9 mouse cellular contexts compared by ENCODE assay signal in the genomic region with DNA sequence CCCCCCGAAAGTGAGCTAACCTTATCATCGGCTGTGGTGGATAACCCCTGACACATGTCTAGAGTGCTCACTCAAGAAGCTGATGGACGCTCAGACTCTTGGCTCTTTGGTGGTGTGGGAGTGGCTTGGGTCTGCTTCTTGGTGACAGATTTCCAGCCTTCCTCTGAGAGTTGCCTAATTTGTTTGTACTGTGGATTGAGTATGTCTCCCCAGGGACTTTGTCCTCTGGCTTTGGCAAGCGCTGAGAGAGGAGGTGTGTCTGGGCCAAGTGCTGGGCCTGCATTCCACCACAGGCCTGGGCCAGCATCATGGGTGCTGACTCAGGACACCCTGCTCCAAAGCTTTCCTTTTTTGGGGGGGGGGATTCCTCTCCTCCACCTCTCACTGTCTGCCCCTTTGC. TPM values are rescaled to one million over a fixed set of nuclear protein-coding genes. Genes with fewer than 3 reads are reported as not detected.
DNase-seq lines count a peak whose midpoint lies in the region; ATAC-seq and TF ChIP-seq lines count a peak whose summit lies in the region.
"Had no signal": no experiment of that assay in that cellular context is flagged by ENCODE, and none has a peak within 500 bp of the region (broad histone marks: within the 10 kb centered on the region; RNA-seq: fewer than 3 reads in every experiment).

No protein-coding gene starts in this region.

- H3K4me2 ChIP-seq in intestine, embryonic 16.5 days (ENCODE audit: low read depth, low read length) = no peak overlapping the region
- H3K4me2 ChIP-seq in liver, embryonic 14.5 days (ENCODE audit: low read depth) = no peak overlapping the region
- H3K4me2 ChIP-seq in midbrain, embryonic 16.5 days (ENCODE audit: low read length) = no peak overlapping the region

- no peaks in the 10 kb centered on the region for H3K36me3 ChIP-seq in intestine, embryonic 16.5 days (ENCODE audit: control insufficient read depth, insufficient read depth, low read length)
- no peaks in the 10 kb centered on the region for H3K36me3 ChIP-seq in liver, embryonic 14.5 days (replicated peaks; ENCODE audit: control insufficient read depth, insufficient read depth, low read depth)
- no peaks in the 10 kb centered on the region for H3K36me3 ChIP-seq in midbrain, embryonic 16.5 days (ENCODE audit: control insufficient read depth, insufficient read depth, low read length)

- no peak for TF ChIP-seq CTCF in liver, embryonic 14.5 days (IDR thresholded peaks at IDR 0.05; ENCODE audit: low read depth)

- WGBS in intestine, embryonic 16.5 days = 39% methylated on average over 4 of the region's 4 CpGs
- 44% methylated on average over 4 of the region's 4 CpGs for WGBS in liver, embryonic 14.5 days (ENCODE audit: insufficient replicate concordance)
- WGBS in midbrain, embryonic 16.5 days = 84% methylated on average over 4 of the region's 4 CpGs

- H3K27me3 ChIP-seq in intestine, embryonic 16.5 days (replicated peaks; ENCODE audit: control insufficient read depth, insufficient read depth, low read length) = no peaks in the 10 kb centered on the region
- no peaks in the 10 kb centered on the region for H3K27me3 ChIP-seq in liver, embryonic 14.5 days (ENCODE audit: control insufficient read depth, insufficient read depth, low read length)
- H3K27me3 ChIP-seq in midbrain, embryonic 16.5 days (ENCODE audit: control insufficient read depth, insufficient read depth, low read depth, low read length) = no peaks in the 10 kb centered on the region

- TF ChIP-seq EP300 in liver, embryonic 14.5 days (IDR thresholded peaks at IDR 0.05; ENCODE audit: low read depth) = no peak

- H3K4me3 ChIP-seq in intestine, embryonic 16.5 days (ENCODE audit: low read length) = no peak overlapping the region
- no peak overlapping the region for H3K4me3 ChIP-seq in liver, embryonic 14.5 days (ENCODE audit: insufficient read depth in 1 of 2, low read depth in 2 of 2, low read length in 2 of 2)
- no peak overlapping the region for H3K4me3 ChIP-seq in midbrain, embryonic 16.5 days (ENCODE audit: low read depth, low read length)

- H3K4me1 ChIP-seq in intestine, embryonic 16.5 days (ENCODE audit: control insufficient read depth, insufficient read depth, low read length) = no peaks in the 10 kb centered on the region
- peaks cover 0 to 5% of the 10 kb centered on the region in 2 experiments; a peak in 1 of 4 replicates for H3K4me1 ChIP-seq in liver, embryonic 14.5 days (replicated peaks; ENCODE audit: control insufficient read depth in 2 of 2, insufficient read depth in 2 of 2, low read length in 1 of 2)
- H3K4me1 ChIP-seq in midbrain, embryonic 16.5 days (ENCODE audit: control insufficient read depth, insufficient read depth, low read length) = no peaks in the 10 kb centered on the region

- no peak overlapping the region for H3K27ac ChIP-seq in intestine, embryonic 16.5 days (ENCODE audit: low read length)
- H3K27ac ChIP-seq in liver, embryonic 14.5 days = no peak overlapping the region
- no peak overlapping the region for H3K27ac ChIP-seq in midbrain, embryonic 16.5 days (ENCODE audit: low read length)

- no peaks in the 10 kb centered on the region for H3K9me3 ChIP-seq in intestine, embryonic 16.5 days (ENCODE audit: control insufficient read depth, low read length)
- H3K9me3 ChIP-seq in liver, embryonic 14.5 days (ENCODE audit: control insufficient read depth, low read length) = no peaks in the 10 kb centered on the region
- peaks cover 5% of the 10 kb centered on the region; the same call in 1 of the 2 replicates for H3K9me3 ChIP-seq in midbrain, embryonic 16.5 days (replicated peaks; ENCODE audit: control insufficient read depth, low read length, poor library complexity, severe bottlenecking)

- H3K9ac ChIP-seq in intestine, embryonic 16.5 days (ENCODE audit: low read depth, low read length) = no peak overlapping the region
- no peak overlapping the region for H3K9ac ChIP-seq in liver, embryonic 14.5 days (replicated peaks)
- no peak overlapping the region for H3K9ac ChIP-seq in midbrain, embryonic 16.5 days (ENCODE audit: low read depth, low read length)

- ATAC-seq in intestine, embryonic 16.5 days = peak; percentile 96
- ATAC-seq in liver, embryonic 14.5 days (ENCODE audit: insufficient read depth) = peak; percentile 57; the same call in 1 of the 2 replicates
- ATAC-seq in midbrain, embryonic 16.5 days = no peak
- ATAC-seq: hindbrain, embryonic 16.5 days had no signal

- peak; percentile 9 for DNase-seq in ovary, postnatal 36 days (ENCODE audit: low spot score)
- DNase-seq in ovary, postnatal 10 days (ENCODE audit: low spot score) = no peak
- peak; percentile 6 to 12 (median 12) for DNase-seq in liver, embryonic 14.5 days (ENCODE audit: low read depth in 3 of 3, low spot score in 3 of 3)
- peak; percentile 79 for DNase-seq in yolk sac, embryonic 10.5 days (ENCODE audit: low spot score)
- no peak for DNase-seq in right cerebral cortex, adult 2 months (ENCODE audit: low spot score in 2 of 2)
- no peak for DNase-seq in cerebellum, postnatal 25 days

RNA-seq across cellular contexts. Expression of a gene that starts 28.9 kb away (rescaled TPM):
- polyA plus RNA-seq in intestine, embryonic 16.5 days (2015; fragmentation: Nextera tagmentation; extraction: Ambion mirVana) = not detected in 2 replicates
- polyA plus RNA-seq in liver, embryonic 14.5 days (2012; rRNA removed) = 0.09 TPM in 1 of 2 replicates, not detected in the other
- polyA plus RNA-seq in liver, embryonic 14.5 days (2014; fragmentation: Nextera tagmentation; extraction: Ambion mirVana) = not detected in 2 replicates
- polyA plus RNA-seq in midbrain, embryonic 16.5 days (2015; fragmentation: Nextera tagmentation; extraction: Ambion mirVana) = 5.3 and 7.7 TPM in 2 replicates

RNA-seq across cellular contexts. Expression of a gene that starts 40.0 kb away (rescaled TPM):
- 0.65 and 0.76 TPM in 2 replicates for polyA plus RNA-seq in intestine, embryonic 16.5 days (2015; fragmentation: Nextera tagmentation; extraction: Ambion mirVana)
- not detected in 2 replicates for polyA plus RNA-seq in liver, embryonic 14.5 days (2012; rRNA removed)
- polyA plus RNA-seq in liver, embryonic 14.5 days (2014; fragmentation: Nextera tagmentation; extraction: Ambion mirVana) = not detected in 2 replicates
- 0.48 and 0.55 TPM in 2 replicates for polyA plus RNA-seq in midbrain, embryonic 16.5 days (2015; fragmentation: Nextera tagmentation; extraction: Ambion mirVana)

Comparison
In these comparisons a context has a peak if more than half of its experiments do, and no peak if none do; other contexts are left out.
1. DNase-seq: peak in ovary, postnatal 36 days (single experiment), liver, embryonic 14.5 days (3 of 3) and yolk sac, embryonic 10.5 days (single experiment); none in ovary, postnatal 10 days (single experiment), right cerebral cortex, adult 2 months (0 of 2) and cerebellum, postnatal 25 days (0 of 2).